Mouse (Mus musculus) layer of hippocampus, postnatal 36 days (tissue): ENCODE data around the gene Fcgr2b. TPM values are rescaled to one million over a fixed set of nuclear protein-coding genes. Genes with fewer than 3 reads are reported as not detected.
"Not testable (repeated sequence)": the region's sequence is repeated elsewhere in the genome, so short reads cannot be mapped to it uniquely, and the experiment has no call there.

Experiments used
- DNase-seq, 2 experiments: peaks; one replicate each; pipeline ENCODE4 v3.0.0; 2022
- total RNA-seq, 2 experiments: library from RNA; stranded (reverse); gene quantifications; 2 replicates each; pipeline ENCODE4 v1.2.3; 2021

The Fcgr2b gene
- total RNA-seq, 2 experiments from 2014 or later = 4.5 to 4.6 TPM

DNA sequence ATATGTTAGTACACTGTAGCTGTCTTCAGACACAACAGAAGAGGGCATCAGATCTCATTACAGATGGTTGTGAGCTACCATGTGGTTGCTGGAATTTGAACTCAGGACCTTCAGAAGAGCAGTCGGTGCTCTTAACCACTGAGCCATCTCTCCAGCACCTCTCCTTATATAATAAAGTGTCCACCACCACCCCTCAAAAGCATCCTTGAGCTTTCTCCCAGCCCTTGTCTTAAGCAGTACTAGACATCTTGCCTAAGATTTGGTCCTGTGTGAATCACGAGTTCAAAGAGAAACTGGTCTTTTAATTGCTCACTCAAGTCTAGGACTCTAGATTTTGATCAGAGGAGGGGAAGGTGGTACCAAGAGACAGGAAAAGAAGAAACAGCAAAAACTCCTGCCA lies 997 bp downstream of the Fcgr2b start:
- DNase-seq = not testable (repeated sequence)

- DNase-seq = no peak
Measured at GRCm38 (mm10) chr1:170974736-170975135, 1.6 kb downstream of the Fcgr2b start.

GRCm38 (mm10) chr1:170974171-170974570 lies 2.2 kb downstream of the Fcgr2b start:
- no peak for DNase-seq

DNA sequence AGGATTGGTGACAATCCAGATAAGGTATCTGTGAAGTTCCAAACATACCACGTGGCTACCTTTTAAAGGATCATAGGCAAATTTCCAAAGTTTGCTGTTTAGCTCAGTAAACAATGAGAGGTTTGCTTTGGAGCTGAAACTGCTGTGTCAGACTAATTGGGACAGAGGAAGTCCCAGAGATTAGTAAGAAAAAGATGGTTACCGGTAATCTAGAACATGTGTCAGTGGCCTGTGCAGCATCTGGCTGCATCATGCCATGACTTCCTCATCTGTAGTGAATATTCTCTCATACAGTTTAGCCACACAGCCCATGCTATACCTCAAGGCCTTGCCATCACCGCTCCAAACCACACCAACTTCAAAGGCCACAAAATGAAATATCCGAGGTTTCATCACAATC lies 3.4 kb downstream of the Fcgr2b start:
- no peak for DNase-seq

DNA sequence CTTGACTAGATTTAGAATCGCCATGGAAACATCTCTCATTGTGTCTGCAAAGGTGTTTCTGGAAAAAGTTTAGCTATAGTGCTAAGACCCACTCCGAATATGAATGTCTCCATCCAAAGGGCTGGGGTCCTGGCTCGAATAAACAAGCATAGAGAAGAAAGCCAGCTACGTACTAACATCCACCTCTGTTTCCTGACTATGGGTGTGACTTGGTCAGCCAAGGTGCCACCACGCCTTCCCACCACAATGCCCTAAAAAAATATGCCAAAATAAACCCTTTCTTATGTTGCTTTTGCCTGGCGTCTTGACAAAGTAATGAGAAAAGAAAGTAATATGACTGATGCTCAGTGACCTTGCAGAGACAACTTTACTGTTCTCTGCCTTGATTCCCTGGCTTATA lies 3.9 kb downstream of the Fcgr2b start:
- DNase-seq = no peak

GRCm38 (mm10) chr1:170968576-170968975 lies 7.8 kb downstream of the Fcgr2b start:
- DNase-seq = no peak

- DNase-seq = no peak
Measured at GRCm38 (mm10) chr1:170967581-170967980, 8.8 kb downstream of the Fcgr2b start.

DNA sequence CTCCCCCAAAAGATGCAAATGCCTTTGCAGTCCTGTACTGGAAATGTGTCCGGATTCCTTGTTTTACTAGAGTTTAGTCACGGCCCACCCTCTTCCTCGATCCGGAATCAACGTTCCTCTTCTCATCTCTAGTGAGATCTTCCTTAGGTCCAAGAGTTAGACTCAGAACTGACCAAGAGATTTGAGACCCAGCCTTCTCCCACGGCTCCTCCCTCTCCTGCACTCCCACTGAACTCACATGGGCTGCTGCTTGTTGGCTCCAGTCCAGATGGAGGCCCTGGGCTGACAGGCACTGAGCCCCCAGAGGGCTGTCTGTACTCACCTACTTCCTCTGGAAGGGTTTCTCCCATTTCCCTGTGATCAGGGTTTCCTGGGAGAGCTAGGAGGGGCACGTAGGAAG lies 13.3 kb downstream of the Fcgr2b start:
- no peak for DNase-seq

- DNase-seq = no peak
Measured at GRCm38 (mm10) chr1:170962301-170962700, 14.0 kb downstream of the Fcgr2b start.

- DNase-seq = no peak
Measured at GRCm38 (mm10) chr1:170961101-170961500, 15.2 kb downstream of the Fcgr2b start.

DNA sequence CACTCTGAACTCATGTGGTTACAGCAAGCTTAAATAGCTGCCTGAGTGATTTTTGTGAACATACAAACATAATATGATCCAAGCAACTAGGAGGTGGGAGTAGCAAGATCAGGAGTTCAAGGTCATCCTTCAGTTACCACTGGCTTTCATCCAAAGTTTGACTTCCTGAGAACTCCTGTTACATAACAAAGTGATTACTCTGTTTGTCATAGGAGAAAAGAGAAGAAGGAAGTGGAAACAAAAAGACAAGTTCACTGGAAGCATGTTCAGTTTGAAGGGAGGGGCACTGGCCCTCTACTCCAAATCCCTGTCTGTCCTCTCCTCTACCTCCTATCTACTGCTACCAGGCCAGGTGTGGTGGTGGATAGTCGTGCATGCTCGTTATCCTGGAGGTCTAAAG lies 16.6 kb downstream of the Fcgr2b start:
- DNase-seq = no peak

DNA sequence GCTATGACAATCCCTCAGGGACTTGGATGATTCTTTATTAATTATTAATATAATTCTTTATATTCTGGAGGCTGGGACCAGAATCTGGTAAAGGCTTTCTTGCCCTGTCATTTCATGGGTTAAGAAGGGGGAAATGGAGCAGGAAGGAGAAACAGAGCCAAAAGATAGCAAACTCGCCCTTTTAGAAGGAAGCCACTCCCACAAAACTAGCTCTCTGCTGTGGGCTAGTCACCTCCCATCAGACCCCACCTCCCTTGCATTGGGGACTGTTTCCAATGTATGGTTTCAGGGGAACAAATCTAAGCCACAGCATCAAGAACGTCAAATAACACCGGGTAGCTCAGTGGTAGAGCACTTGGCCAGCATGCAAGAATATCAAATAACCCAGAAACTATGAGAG lies 18.1 kb downstream of the Fcgr2b start:
- no peak for DNase-seq

DNA sequence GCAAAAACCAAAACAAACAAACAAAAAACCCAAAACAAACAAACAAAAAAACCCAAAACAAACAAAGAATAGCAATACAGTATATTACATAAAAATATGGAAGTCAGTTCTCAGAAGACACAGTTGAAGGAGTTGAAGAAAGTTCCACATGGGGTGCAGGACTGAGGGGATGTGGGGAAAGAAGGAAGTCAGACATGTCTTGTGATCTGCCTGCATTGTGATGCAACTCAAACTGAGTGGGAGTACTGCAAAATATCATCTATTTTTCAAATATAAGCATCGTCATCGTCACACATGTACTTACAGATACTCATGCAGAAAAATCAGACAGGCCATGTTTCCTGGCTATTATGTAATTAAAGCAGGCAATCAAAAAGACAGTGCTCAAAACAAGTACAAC lies 23.2 kb downstream of the Fcgr2b start:
- DNase-seq = no peak

DNA sequence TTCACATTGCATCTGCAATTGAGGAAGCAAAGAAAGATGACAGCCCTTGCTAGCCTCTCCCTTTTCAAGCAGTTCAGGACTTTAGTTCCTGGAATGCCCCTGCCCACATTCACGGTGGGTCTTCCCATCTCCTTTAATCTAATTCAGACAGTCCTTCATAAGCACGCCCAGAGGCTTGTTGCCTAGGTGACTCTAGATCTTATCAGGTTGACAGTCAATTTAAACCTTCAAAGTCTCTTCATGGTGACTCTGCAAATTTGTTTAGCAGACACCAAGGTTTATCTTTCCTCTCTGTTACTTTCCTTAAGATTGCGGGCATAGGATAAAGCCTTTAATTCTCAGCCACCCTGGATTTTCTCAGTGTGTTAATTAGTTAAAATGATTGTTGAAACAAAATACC lies 25.6 kb downstream of the Fcgr2b start:
- no peak for DNase-seq

- DNase-seq = not testable (repeated sequence)
Measured at GRCm38 (mm10) chr1:170944908-170945307, 31.4 kb downstream of the Fcgr2b start.

GRCm38 (mm10) chr1:170944151-170944550 lies 32.2 kb downstream of the Fcgr2b start:
- not testable (repeated sequence) for DNase-seq

DNA sequence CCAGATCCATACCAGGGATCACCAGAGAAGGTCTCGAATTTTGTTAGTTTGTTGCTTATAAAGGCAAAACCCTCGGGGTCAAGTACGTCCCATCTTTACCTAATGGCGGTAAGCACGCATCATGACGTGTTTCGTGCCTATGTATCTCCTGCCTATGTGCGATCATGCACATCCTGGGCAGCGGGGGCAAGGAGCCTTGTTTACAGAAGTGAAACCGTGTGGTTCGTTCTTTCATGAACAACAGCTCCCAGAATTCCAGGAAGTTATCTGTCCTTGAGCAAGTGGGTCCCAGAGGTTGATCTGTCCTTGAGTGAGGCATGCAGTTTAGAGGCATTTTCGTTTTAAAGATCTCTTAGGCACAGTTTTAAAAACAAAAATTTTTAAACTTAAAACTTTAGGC lies 37.1 kb downstream of the Fcgr2b start:
- DNase-seq = no peak

GRCm38 (mm10) chr1:170934383-170934782 lies 42.0 kb downstream of the Fcgr2b start:
- DNase-seq = no peak

- DNase-seq = no peak
Measured at GRCm38 (mm10) chr1:170933940-170934339, 42.4 kb downstream of the Fcgr2b start.

- DNase-seq = no peak
Measured at GRCm38 (mm10) chr1:170933386-170933920, 42.9 kb downstream of the Fcgr2b start.

GRCm38 (mm10) chr1:170932043-170932442 lies 44.3 kb downstream of the Fcgr2b start:
- DNase-seq = no peak

GRCm38 (mm10) chr1:170929245-170929644 lies 47.1 kb downstream of the Fcgr2b start:
- no peak for DNase-seq

GRCm38 (mm10) chr1:170928467-170928866 lies 47.9 kb downstream of the Fcgr2b start:
- no peak for DNase-seq

DNA sequence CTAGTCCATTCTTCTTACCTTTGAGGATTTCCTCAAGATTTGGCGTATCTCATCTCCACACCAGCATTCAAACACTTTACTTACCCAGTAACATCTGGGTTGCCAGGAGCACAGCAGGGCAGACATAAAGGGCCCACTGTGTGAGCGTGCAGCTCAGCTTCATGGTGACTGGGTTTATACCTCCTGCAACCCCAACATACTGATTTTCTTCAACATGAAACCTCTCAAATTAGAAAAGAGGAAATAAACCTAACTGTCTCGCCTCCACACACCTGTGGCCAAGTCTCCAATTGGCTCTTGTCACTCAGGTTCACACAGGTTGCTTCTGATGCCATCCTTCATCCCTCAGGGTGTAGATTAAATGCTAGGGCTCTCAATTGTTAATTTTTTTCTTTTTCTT lies 49.0 kb downstream of the Fcgr2b start, which contains the start of gene Fcrla:
TSS of gene Fcrla (minus strand) at position 206 of the 400 bp plus-strand sequence.
- no peak for DNase-seq

- DNase-seq = no peak
Measured at GRCm38 (mm10) chr1:170926941-170927340, 49.4 kb downstream of the Fcgr2b start.
